Mouse (Mus musculus) megakaryocyte, embryonic 14.5 days (primary cell): ENCODE measurements around the gene Ppt2.

Source experiments
- FLI1 ChIP-seq: IDR thresholded peaks from 2 replicates; pipeline ENCODE4 v1.6.1; 2012; ENCODE audit warnings: low read length, inconsistent platforms, mixed read lengths
- GATA1 ChIP-seq: IDR thresholded peaks from 3 replicates; pipeline ENCODE4 v1.6.1; 2012; ENCODE audit warnings: mixed read lengths, low read length, inconsistent platforms, borderline replicate concordance

DNA sequence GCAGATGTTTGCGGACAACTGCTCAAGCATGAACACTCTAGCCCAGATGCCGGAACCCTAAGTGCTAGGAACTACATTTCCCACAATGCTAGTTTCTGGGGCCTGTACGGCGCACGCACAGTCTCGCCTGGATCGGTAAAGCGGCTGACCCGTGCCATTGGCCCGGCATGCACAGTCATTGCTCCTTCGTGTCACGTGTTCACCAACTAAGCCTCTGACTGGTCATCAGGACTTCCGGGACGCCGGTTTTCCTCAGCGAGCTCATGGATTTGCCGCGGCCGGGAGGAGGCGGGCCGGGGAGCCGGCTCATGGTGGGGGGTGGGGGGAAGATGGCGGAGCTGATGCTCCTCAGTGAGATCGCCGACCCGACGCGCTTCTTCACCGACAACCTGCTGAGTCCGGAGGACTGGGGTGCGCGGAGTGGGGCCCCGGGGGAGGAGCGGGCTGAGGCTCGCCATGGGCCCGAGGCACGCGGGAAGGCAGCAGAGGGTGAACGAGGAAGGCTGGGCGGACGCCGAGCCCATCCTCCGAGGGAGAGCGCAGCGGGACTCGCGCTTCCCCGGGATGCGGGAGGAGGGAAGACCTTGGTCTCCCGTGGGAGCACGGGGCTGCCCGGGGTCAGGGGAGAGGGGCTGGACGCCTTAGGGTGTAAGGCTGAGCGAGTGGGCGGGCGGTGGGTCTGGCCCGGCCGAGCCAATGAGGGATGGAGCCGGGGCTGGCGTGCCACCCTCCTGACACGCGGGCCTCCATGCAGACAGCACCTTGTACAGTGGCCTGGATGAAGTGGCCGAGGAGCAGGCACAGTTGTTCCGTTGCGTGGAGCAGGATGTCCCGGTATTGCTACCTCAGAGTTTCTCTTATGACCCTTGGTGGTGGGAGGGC is 18.8 kb upstream of the Ppt2 start, which contains the start of gene Atf6b:
- TF ChIP-seq GATA1 = no peak
- TF ChIP-seq FLI1 = no peak
